Mouse (Mus musculus): ENCODE data around the gene Slx1b. TPM values are rescaled to one million over a fixed set of nuclear protein-coding genes. Genes with fewer than 3 reads are reported as not detected.
"Not testable (repeated sequence)": the region's sequence is repeated elsewhere in the genome, so short reads cannot be mapped to it uniquely, and the experiment has no call there.

The Slx1b gene
- total RNA-seq (2021), result 10 to 100 TPM; 14.4 to 17.0 TPM

- DNase-seq (ENCODE audit: low spot score in 2 of 2), result peak; percentile 97 to 98
- intact Hi-C loops (cut with DNase I), result loop anchor here (2.0 kb wide), 1 partner anchor 113 kb away; no protein-coding TSS in a partner anchor
These were observed at the start of gene Slx1b for GRCm38 (mm10) chr7:126695631-126696207. Gene Slx1b, minus strand, starts transcription at chr7:126695784.

- peak in 1 of 2 experiments; percentile 56 for DNase-seq (ENCODE audit: low spot score in 2 of 2)
- intact Hi-C loops (cut with DNase I), result no loop called here
These were observed 46.4 kb upstream of the Slx1b start for GRCm38 (mm10) chr7:126741964-126742482.

- intact Hi-C loops (cut with DNase I), result no loop called here
- no peak for DNase-seq (ENCODE audit: low spot score in 2 of 2)
These were observed 45.9 kb upstream of the Slx1b start for GRCm38 (mm10) chr7:126741452-126741851.

GRCm38 (mm10) chr7:126740977-126741376, 45.4 kb upstream of the Slx1b start:
- no peak for DNase-seq (ENCODE audit: low spot score in 2 of 2)
- intact Hi-C loops (cut with DNase I), result no loop called here

- DNase-seq (ENCODE audit: low spot score in 2 of 2), result no peak
- intact Hi-C loops (cut with DNase I), result no loop called here
These were observed 44.6 kb upstream of the Slx1b start for GRCm38 (mm10) chr7:126740132-126740735.

- intact Hi-C loops (cut with DNase I), result loop anchor here (1.0 to 2.0 kb wide), 3 partner anchors 19 to 35 kb away; no protein-coding TSS in a partner anchor
- DNase-seq (ENCODE audit: low spot score in 2 of 2), result peak; percentile 44 to 93
These were observed 44.0 kb upstream of the Slx1b start for GRCm38 (mm10) chr7:126739551-126739950.

GRCm38 (mm10) chr7:126736122-126736521, 40.5 kb upstream of the Slx1b start:
- no peak for DNase-seq (ENCODE audit: low spot score in 2 of 2)
- intact Hi-C loops (cut with DNase I), result no loop called here

GRCm38 (mm10) chr7:126730256-126730789, 34.7 kb upstream of the Slx1b start:
- DNase-seq (ENCODE audit: low spot score in 2 of 2); intact Hi-C loops (cut with DNase I): not testable (repeated sequence)

- no peak for DNase-seq (ENCODE audit: low spot score in 2 of 2)
- intact Hi-C loops (cut with DNase I), result no loop called here
These were observed 30.1 kb upstream of the Slx1b start for GRCm38 (mm10) chr7:126725667-126726066.

GRCm38 (mm10) chr7:126725077-126725476, 29.5 kb upstream of the Slx1b start:
- intact Hi-C loops (cut with DNase I), result no loop called here
- no peak for DNase-seq (ENCODE audit: low spot score in 2 of 2)

GRCm38 (mm10) chr7:126721635-126722034, 26.1 kb upstream of the Slx1b start:
- DNase-seq (ENCODE audit: low spot score in 2 of 2), result no peak
- intact Hi-C loops (cut with DNase I), result loop anchor here (2.0 kb wide), 1 partner anchor 17 kb away; no protein-coding TSS in a partner anchor

- DNase-seq (ENCODE audit: low spot score in 2 of 2), result peak in 1 of 2 experiments; percentile 76
- intact Hi-C loops (cut with DNase I), result no loop called here
These were observed 23.3 kb upstream of the Slx1b start for GRCm38 (mm10) chr7:126718787-126719337.

- intact Hi-C loops (cut with DNase I), result no loop called here
- DNase-seq (ENCODE audit: low spot score in 2 of 2), result no peak
These were observed 22.0 kb upstream of the Slx1b start for GRCm38 (mm10) chr7:126717566-126717965.

- intact Hi-C loops (cut with DNase I), result no loop called here
- DNase-seq (ENCODE audit: low spot score in 2 of 2), result no peak
These were observed 20.1 kb upstream of the Slx1b start for GRCm38 (mm10) chr7:126715679-126716078.

- intact Hi-C loops (cut with DNase I), result no loop called here
- no peak for DNase-seq (ENCODE audit: low spot score in 2 of 2)
These were observed 16.3 kb upstream of the Slx1b start for GRCm38 (mm10) chr7:126711910-126712309.

GRCm38 (mm10) chr7:126710266-126710665, 14.7 kb upstream of the Slx1b start:
- intact Hi-C loops (cut with DNase I), result no loop called here
- DNase-seq (ENCODE audit: low spot score in 2 of 2), result no peak

- no peak for DNase-seq (ENCODE audit: low spot score in 2 of 2)
- intact Hi-C loops (cut with DNase I), result no loop called here
These were observed 12.8 kb upstream of the Slx1b start for GRCm38 (mm10) chr7:126708175-126708952.

GRCm38 (mm10) chr7:126707442-126708174, 12.0 kb upstream of the Slx1b start, which contains the start of gene Coro1a:
Gene Coro1a, minus strand, starts transcription at chr7:126707787.
- intact Hi-C loops (cut with DNase I), result no loop called here
- DNase-seq (ENCODE audit: low spot score in 2 of 2), result peak in 1 of 2 experiments; percentile 46

Data from left cerebral cortex, postnatal 25 days (tissue).